Mouse (Mus musculus) neural tube, embryonic 13.5 days (tissue): ENCODE data around the gene Abcd3. TPM values are rescaled to one million over a fixed set of nuclear protein-coding genes. Genes with fewer than 3 reads are reported as not detected.
"Not testable (repeated sequence)": the region's sequence is repeated elsewhere in the genome, so short reads cannot be mapped to it uniquely, and the experiment has no call there.

ENCODE experiments used
- ATAC-seq: fragments of 200-750 bp; cut with Nextera tagmentation; 2 replicates; pipeline ENCODE4 v1.8.0; 2017; ENCODE audit warnings: low read depth, mild to moderate bottlenecking, moderate TSS enrichment, moderate library complexity
- H3K27ac ChIP-seq: fragments of 300-500 bp; sonication (generic); replicated peaks from 2 replicates; pipeline ENCODE4 v1.5.1; 2015; ENCODE audit warnings: moderate library complexity, mild to moderate bottlenecking, inconsistent platforms
- H3K27me3 ChIP-seq: fragments of 300-500 bp; sonication (generic); 2 replicates; pipeline ENCODE4 v1.6.1; 2015; ENCODE audit warnings: mild to moderate bottlenecking, inconsistent platforms
- H3K36me3 ChIP-seq: fragments of 300-500 bp; sonication (generic); 2 replicates; pipeline ENCODE4 v1.6.1; 2015; ENCODE audit warnings: mild to moderate bottlenecking, inconsistent platforms
- H3K4me1 ChIP-seq: fragments of 300-500 bp; sonication (generic); replicated peaks from 2 replicates; pipeline ENCODE4 v1.6.1; 2015; ENCODE audit warnings: inconsistent platforms
- H3K4me2 ChIP-seq: fragments of 300-500 bp; sonication (generic); 2 replicates; pipeline ENCODE4 v1.6.1; 2015; ENCODE audit warnings: inconsistent platforms, mild to moderate bottlenecking, moderate library complexity
- H3K4me3 ChIP-seq: fragments of 300-500 bp; sonication (generic); 2 replicates; pipeline ENCODE4 v1.5.1; 2015; ENCODE audit warnings: mild to moderate bottlenecking, inconsistent platforms
- H3K9ac ChIP-seq: fragments of 300-500 bp; sonication (generic); 2 replicates; pipeline ENCODE4 v1.6.1; 2015; ENCODE audit warnings: moderate library complexity, mild to moderate bottlenecking, inconsistent platforms
- H3K9me3 ChIP-seq: fragments of 300-500 bp; sonication (generic); 2 replicates; pipeline ENCODE4 v1.6.1; 2016; ENCODE audit warnings: inconsistent platforms
- WGBS: fragments of 180-500 bp; shearing (Covaris S2); methylation state at CpG from one replicate; pipeline ENCODE4 v1.1.7; 2015; 5-methylcytosine and 5-hydroxymethylcytosine counted together
- polyA plus RNA-seq: library from polyadenylated mRNA; unstranded; fragments of >200 nt; fragmentation: Nextera tagmentation; extraction: Ambion mirVana; gene quantifications from 2 replicates; pipeline ENCODE4 v1.2.1, GENCODE M21; 2015

Gene Abcd3
- polyA plus RNA-seq, 1 experiment from 2014 or later = 63.2 TPM

GRCm38 (mm10) chr3:121813834-121814233 is 1.3 kb downstream of the Abcd3 start:
- no peaks in the 10 kb centered on the region for H3K27me3 ChIP-seq
- H3K9ac ChIP-seq = peak overlapping the region; percentile 90
- H3K36me3 ChIP-seq = no peaks in the 10 kb centered on the region
- H3K4me3 ChIP-seq = peak overlapping the region; percentile 62
- ATAC-seq = no peak
- H3K4me2 ChIP-seq = peak overlapping the region; percentile 75
- WGBS = 71% methylated on average over 5 of the region's 5 CpGs
- H3K27ac ChIP-seq = no peak overlapping the region
- no peaks in the 10 kb centered on the region for H3K9me3 ChIP-seq
- H3K4me1 ChIP-seq = peaks cover 44% of the 10 kb centered on the region

GRCm38 (mm10) chr3:121808246-121808645 is 6.9 kb downstream of the Abcd3 start:
- Histone ChIP-seq H3K27me3 (no peaks in the 10 kb centered on the region), H3K27ac (no peak overlapping the region), H3K4me3 (no peak overlapping the region), H3K36me3 (peaks cover 5% of the 10 kb centered on the region; the same call in 1 of the 2 replicates), H3K9me3 (no peaks in the 10 kb centered on the region), H3K9ac (no peak overlapping the region), H3K4me2 (no peak overlapping the region), H3K4me1 (peaks cover 28% of the 10 kb centered on the region)
- no peak for ATAC-seq
- 78% methylated on average over 3 of the region's 3 CpGs for WGBS

- no peak overlapping the region for H3K9ac ChIP-seq
- H3K4me2 ChIP-seq = no peak overlapping the region
- no peak overlapping the region for H3K4me3 ChIP-seq
- H3K27ac ChIP-seq = 0 out of 2 replicates have a peak overlapping the region, but pooled peaks have one; percentile 5
- H3K27me3 ChIP-seq = no peaks in the 10 kb centered on the region
- peaks cover 5% of the 10 kb centered on the region for H3K4me1 ChIP-seq
- no peak for ATAC-seq
- H3K36me3 ChIP-seq = peaks cover 3% of the 10 kb centered on the region; the same call in 1 of the 2 replicates
- 55% methylated on average over 2 of the region's 2 CpGs for WGBS
- no peaks in the 10 kb centered on the region for H3K9me3 ChIP-seq
These were observed 20.9 kb downstream of the Abcd3 start for GRCm38 (mm10) chr3:121794214-121794613.

- no peak overlapping the region for H3K4me3 ChIP-seq
- no peak overlapping the region for H3K27ac ChIP-seq
- no peak overlapping the region for H3K4me2 ChIP-seq
- ATAC-seq = no peak
- peaks cover 3% of the 10 kb centered on the region; the same call in 1 of the 2 replicates for H3K36me3 ChIP-seq
- WGBS = 86% methylated on average over 4 of the region's 4 CpGs
- no peak overlapping the region for H3K9ac ChIP-seq
- H3K4me1 ChIP-seq = peaks cover 5% of the 10 kb centered on the region
- no peaks in the 10 kb centered on the region for H3K9me3 ChIP-seq
- H3K27me3 ChIP-seq = no peaks in the 10 kb centered on the region
These were observed 22.9 kb downstream of the Abcd3 start for GRCm38 (mm10) chr3:121792246-121792645.

- Histone ChIP-seq H3K4me2 (no peak overlapping the region), H3K27ac (0 out of 2 replicates have a peak overlapping the region, but pooled peaks have one; percentile 23), H3K4me1 (peaks cover 4% of the 10 kb centered on the region), H3K36me3 (peaks cover 3% of the 10 kb centered on the region; the same call in 1 of the 2 replicates), H3K27me3 (no peaks in the 10 kb centered on the region), H3K4me3 (no peak overlapping the region), H3K9me3 (no peaks in the 10 kb centered on the region), H3K9ac (no peak overlapping the region)
- 15% methylated on average over 5 of the region's 5 CpGs for WGBS
- peak; percentile 90 for ATAC-seq
These were observed 24.7 kb downstream of the Abcd3 start for GRCm38 (mm10) chr3:121790442-121790841.

- Histone ChIP-seq H3K27ac (peak overlapping the region; percentile 28; the same call in 1 of the 2 replicates), H3K4me2 (no peak overlapping the region), H3K4me1 (no peaks in the 10 kb centered on the region; the same call in 1 of the 2 replicates), H3K9ac (no peak overlapping the region), H3K9me3 (no peaks in the 10 kb centered on the region), H3K36me3 (peaks cover 3% of the 10 kb centered on the region; the same call in 1 of the 2 replicates), H3K4me3 (no peak overlapping the region), H3K27me3 (no peaks in the 10 kb centered on the region)
- ATAC-seq = no peak
- 73% methylated on average over 5 of the region's 5 CpGs for WGBS
These were observed 25.3 kb downstream of the Abcd3 start for GRCm38 (mm10) chr3:121789790-121790189.

GRCm38 (mm10) chr3:121783020-121783419 is 32.1 kb downstream of the Abcd3 start:
- Histone ChIP-seq H3K4me3 (no peak overlapping the region), H3K9me3 (no peaks in the 10 kb centered on the region), H3K4me1 (no peaks in the 10 kb centered on the region), H3K27ac (no peak overlapping the region), H3K36me3 (peaks cover 11% of the 10 kb centered on the region), H3K4me2 (no peak overlapping the region), H3K27me3 (no peaks in the 10 kb centered on the region), H3K9ac (no peak overlapping the region)
- 89% methylated on average over 6 of the region's 6 CpGs for WGBS
- no peak for ATAC-seq

DNA sequence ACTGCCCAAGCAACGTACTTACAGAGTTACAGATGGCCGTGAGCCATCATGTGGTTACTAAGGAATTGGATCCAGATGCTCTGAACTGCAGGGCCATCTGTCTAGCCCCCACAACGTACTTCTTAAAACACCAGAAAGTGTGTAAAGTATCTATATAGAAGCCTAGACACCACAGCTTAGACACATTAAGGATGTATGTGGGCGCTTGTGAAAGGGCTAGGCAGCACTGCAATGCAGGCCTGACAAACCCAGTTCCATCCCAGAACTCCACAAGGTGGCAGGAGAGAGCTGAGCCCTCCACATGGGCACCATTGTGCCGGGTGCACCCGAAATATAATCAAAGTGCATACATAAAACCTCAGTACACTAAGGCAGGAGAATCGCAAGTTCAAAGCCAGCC is 37.2 kb downstream of the Abcd3 start:
- Histone ChIP-seq H3K4me2 (no peak overlapping the region), H3K27me3 (no peaks in the 10 kb centered on the region), H3K9me3 (no peaks in the 10 kb centered on the region), H3K9ac (no peak overlapping the region), H3K4me3 (no peak overlapping the region), H3K27ac (no peak overlapping the region), H3K4me1 (no peaks in the 10 kb centered on the region), H3K36me3 (peaks cover 21% of the 10 kb centered on the region)
- peak; percentile 40; the same call in 1 of the 2 replicates for ATAC-seq
- WGBS = 49% methylated on average over 7 of the region's 7 CpGs

- H3K4me2 ChIP-seq, H3K9ac ChIP-seq, H3K4me1 ChIP-seq, H3K27me3 ChIP-seq, H3K4me3 ChIP-seq, H3K27ac ChIP-seq, ATAC-seq, H3K9me3 ChIP-seq: not testable (repeated sequence)
- peaks cover 49% of the 10 kb centered on the region for H3K36me3 ChIP-seq
- 91% methylated on average over 4 of the region's 4 CpGs for WGBS
These were observed 41.8 kb downstream of the Abcd3 start for GRCm38 (mm10) chr3:121773336-121773735.

- H3K4me1 ChIP-seq = no peaks in the 10 kb centered on the region
- H3K36me3 ChIP-seq = peaks cover 73% of the 10 kb centered on the region
These were observed 46.3 kb downstream of the Abcd3 start for GRCm38 (mm10) chr3:121768770-121769169.

GRCm38 (mm10) chr3:121766818-121767217 is 48.3 kb downstream of the Abcd3 start:
- Histone ChIP-seq H3K27ac (no peak overlapping the region), H3K27me3 (no peaks in the 10 kb centered on the region), H3K36me3 (peaks cover 67% of the 10 kb centered on the region), H3K9ac (no peak overlapping the region), H3K4me1 (no peaks in the 10 kb centered on the region), H3K4me2 (no peak overlapping the region), H3K9me3 (no peaks in the 10 kb centered on the region), H3K4me3 (no peak overlapping the region)
- 91% methylated on average over 5 of the region's 5 CpGs for WGBS
- ATAC-seq = no peak

More at GRCm38 (mm10) chr3:121768770-121769169, 46.3 kb downstream of the Abcd3 start:
- 98% methylated on average over 3 of the region's 3 CpGs for WGBS
- Histone ChIP-seq H3K27ac (no peak overlapping the region), H3K4me2 (no peak overlapping the region), H3K9me3 (no peaks in the 10 kb centered on the region), H3K27me3 (no peaks in the 10 kb centered on the region), H3K9ac (no peak overlapping the region), H3K4me3 (no peak overlapping the region)
- ATAC-seq = no peak

DNA sequence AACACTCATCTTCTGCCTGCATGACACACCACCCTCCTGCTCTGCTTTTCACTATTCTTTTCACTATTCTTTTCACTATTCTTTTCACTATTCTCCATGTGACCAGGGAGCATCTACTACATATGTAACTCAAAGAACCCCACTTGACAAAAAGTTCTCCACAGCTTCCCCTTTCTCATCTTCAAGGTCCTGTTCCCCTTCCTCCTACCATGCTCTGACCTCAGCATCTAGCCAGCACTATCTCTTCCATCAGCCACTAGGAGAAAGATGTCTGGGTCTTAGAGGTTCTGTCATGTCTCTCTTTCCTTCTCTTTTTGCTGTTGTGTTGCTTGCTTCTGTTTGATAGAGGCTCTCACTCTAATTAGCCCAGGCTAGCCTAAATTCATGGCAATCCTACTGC is 49.1 kb downstream of the Abcd3 start:
- no peak overlapping the region for H3K4me2 ChIP-seq
- no peak overlapping the region for H3K4me3 ChIP-seq
- H3K9me3 ChIP-seq = no peaks in the 10 kb centered on the region
- no peaks in the 10 kb centered on the region for H3K27me3 ChIP-seq
- H3K27ac ChIP-seq = no peak overlapping the region
- ATAC-seq = no peak
- H3K9ac ChIP-seq = no peak overlapping the region
- no peaks in the 10 kb centered on the region for H3K4me1 ChIP-seq
- peaks cover 63% of the 10 kb centered on the region for H3K36me3 ChIP-seq
